Mouse (Mus musculus): ENCODE measurements around the gene Fbxw8. TPM values are rescaled to one million over a fixed set of nuclear protein-coding genes. Genes with fewer than 3 reads are reported as not detected.
A peak's percentile ranks its signal among the peaks of the same experiment; 100 is the strongest.

Gene Fbxw8
- polyA plus RNA-seq, 1 experiment from 2014 or later = 18.0 TPM

DNA sequence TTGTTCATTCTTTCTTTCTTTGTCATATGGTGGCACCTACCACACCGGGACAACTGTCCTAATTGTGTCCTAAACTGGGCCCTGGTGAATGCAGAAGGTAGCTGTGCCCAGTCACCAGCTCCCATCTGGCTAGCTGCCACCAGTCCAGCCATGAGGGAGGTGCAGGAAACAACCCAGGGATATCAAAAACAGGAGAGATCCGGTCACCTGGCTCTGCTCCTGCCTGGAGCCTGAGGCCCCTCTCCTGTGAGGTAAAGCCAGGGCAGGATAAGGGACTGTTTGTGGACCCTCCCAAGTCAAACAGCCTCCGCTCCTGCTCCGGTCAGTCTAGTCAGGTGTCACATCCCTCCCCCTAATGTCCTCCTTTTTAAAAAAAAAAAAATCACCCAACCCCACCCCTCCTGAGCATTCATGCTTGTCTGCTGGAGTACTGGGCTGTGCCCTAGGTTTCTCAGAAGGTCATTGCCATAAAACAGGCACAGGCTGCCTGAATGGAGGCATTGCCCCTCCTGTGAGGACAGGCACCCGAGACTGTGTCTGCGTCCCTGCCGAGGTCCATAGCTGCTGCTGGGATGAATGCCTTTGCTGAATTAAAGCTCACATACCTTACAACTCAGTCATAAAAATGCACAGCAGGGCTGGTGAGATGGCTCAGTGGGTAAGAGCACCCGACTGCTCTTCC, 103.1 kb downstream of the Fbxw8 start:
- Histone ChIP-seq H3K4me1 (peaks cover 2% of the 10 kb centered on the region), H3K9ac (replicated peaks) (no peak overlapping the region), H3K9me3 (replicated peaks) (no peaks in the 10 kb centered on the region), H3K4me3 (replicated peaks) (no peak overlapping the region), H3K27ac (replicated peaks) (no peak overlapping the region), H3K4me2 (no peak overlapping the region), H3K27me3 (replicated peaks) (no peaks in the 10 kb centered on the region), H3K36me3 (no peaks in the 10 kb centered on the region)
- no peak for ATAC-seq (ENCODE audit: low FRiP score)
- 66% methylated on average over 8 of the region's 8 CpGs for WGBS

DNA sequence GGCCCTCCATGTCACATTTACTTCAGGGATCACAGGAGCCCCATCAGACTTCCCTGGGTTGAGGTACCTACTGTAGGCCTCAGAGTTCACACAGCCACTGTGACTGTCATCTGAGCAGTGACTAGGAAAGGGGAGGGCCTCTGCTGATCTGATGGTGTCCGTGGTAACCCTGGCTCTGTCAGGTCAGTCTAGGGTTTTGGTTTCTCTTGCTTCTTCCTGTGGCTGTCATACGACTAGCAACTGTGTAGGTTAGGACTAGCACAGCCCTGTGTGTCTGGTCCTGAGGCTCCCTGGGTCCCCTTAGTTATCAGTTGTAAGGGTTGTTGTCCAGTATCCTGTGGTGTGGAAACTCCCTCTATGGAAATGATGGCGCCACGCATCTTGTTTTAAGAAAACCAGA, 104.5 kb downstream of the Fbxw8 start:
- no peaks in the 10 kb centered on the region for H3K36me3 ChIP-seq
- no peak for ATAC-seq (ENCODE audit: low FRiP score)
- no peaks in the 10 kb centered on the region for H3K9me3 ChIP-seq (replicated peaks)
- no peaks in the 10 kb centered on the region for H3K4me1 ChIP-seq
- no peak overlapping the region for H3K27ac ChIP-seq (replicated peaks)
- no peak overlapping the region for H3K9ac ChIP-seq (replicated peaks)
- no peak overlapping the region for H3K4me2 ChIP-seq
- H3K4me3 ChIP-seq (replicated peaks) = no peak overlapping the region
- H3K27me3 ChIP-seq (replicated peaks) = no peaks in the 10 kb centered on the region
- WGBS = 81% methylated on average over 4 of the region's 4 CpGs

DNA sequence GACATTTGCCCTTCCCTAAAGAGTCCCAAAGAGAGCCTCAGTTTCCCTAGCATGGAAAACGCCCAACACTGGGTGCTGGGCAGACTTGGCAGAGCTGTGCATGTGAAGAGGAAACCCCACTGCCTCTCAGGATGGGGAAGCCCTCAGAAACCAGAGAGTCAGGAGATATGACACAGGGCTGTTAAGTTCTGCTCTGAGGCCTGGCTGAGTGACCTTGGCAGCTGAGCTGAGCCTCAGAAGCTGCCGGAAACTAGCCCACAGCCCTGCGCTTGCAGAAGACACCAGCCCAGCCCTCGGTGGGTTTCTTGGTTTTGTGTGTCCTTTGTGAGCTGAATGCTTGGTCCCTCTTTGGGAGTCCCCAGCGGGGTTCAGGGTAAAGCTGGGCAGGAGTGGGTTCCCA, 106.3 kb downstream of the Fbxw8 start:
- ATAC-seq (ENCODE audit: low FRiP score) = no peak

DNA sequence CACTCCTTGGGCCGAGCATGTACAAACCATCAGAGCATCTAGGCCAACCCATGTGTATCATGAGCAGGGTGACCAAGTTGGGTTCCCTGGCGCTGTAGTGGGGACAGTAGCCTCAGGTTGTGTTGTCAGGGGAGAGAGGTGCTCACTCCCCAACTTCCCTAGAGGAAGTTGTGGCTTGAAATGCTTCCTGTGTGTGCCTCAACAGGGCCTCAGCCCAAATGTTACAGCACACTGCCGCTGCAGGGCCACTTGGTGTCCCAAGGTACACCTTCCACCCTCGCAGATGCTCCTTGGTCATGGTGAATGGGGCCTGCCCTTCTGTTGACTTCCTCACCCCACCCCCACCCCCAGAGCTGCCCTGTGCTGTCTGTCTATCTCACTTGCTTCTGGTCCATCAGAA, 106.9 kb downstream of the Fbxw8 start:
- no peaks in the 10 kb centered on the region for H3K4me1 ChIP-seq
- WGBS = 86% methylated on average over 4 of the region's 4 CpGs
- H3K36me3 ChIP-seq = no peaks in the 10 kb centered on the region
- no peak overlapping the region for H3K4me3 ChIP-seq (replicated peaks)
- no peaks in the 10 kb centered on the region for H3K9me3 ChIP-seq (replicated peaks)
- no peak overlapping the region for H3K27ac ChIP-seq (replicated peaks)
- no peak for ATAC-seq (ENCODE audit: low FRiP score)
- H3K9ac ChIP-seq (replicated peaks) = no peak overlapping the region
- no peak overlapping the region for H3K4me2 ChIP-seq
- H3K27me3 ChIP-seq (replicated peaks) = no peaks in the 10 kb centered on the region

More for the DNA sequence above, 106.3 kb downstream of the Fbxw8 start:
- no peaks in the 10 kb centered on the region for H3K9me3 ChIP-seq (replicated peaks)
- H3K27me3 ChIP-seq (replicated peaks) = no peaks in the 10 kb centered on the region
- H3K4me1 ChIP-seq = no peaks in the 10 kb centered on the region
- H3K36me3 ChIP-seq = no peaks in the 10 kb centered on the region
- no peak overlapping the region for H3K27ac ChIP-seq (replicated peaks)
- H3K4me2 ChIP-seq = no peak overlapping the region
- H3K9ac ChIP-seq (replicated peaks) = no peak overlapping the region
- 89% methylated on average over 5 of the region's 5 CpGs for WGBS
- H3K4me3 ChIP-seq (replicated peaks) = no peak overlapping the region

DNA sequence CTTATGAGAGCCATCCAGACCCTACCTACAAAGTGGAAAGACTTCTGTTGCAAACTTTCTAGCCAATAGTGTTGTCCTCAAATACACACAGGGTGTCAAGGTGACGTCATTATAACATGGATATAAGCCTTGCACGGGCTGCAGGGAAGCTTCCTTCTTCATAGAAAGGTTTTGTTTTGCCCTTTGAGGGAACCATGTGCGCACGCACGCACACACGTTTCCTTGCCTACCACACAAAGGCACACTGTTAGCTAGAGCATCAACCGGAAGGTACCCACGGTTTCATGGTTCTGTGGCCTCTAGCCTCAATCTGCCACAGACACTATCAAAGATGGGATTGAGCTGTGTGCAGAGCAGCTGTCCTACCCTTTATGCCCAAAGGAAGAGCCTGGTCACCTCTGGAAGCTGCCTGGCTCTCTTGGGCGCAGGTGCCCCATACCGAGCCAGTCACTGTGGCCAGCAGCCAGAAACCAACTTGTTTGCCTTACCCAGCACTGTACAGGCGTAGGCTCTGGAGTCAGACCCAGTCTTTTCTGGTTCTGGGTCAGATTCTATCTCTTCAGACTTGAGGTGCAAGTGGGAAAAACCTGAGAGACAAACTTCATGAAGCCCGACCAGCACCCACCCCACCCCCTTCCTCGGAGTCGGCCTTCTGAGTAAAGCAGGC, 108.0 kb downstream of the Fbxw8 start:
- Histone ChIP-seq H3K9me3 (replicated peaks) (no peaks in the 10 kb centered on the region), H3K9ac (replicated peaks) (no peak overlapping the region), H3K4me1 (no peaks in the 10 kb centered on the region), H3K4me3 (replicated peaks) (no peak overlapping the region), H3K36me3 (no peaks in the 10 kb centered on the region), H3K27ac (replicated peaks) (no peak overlapping the region), H3K27me3 (replicated peaks) (no peaks in the 10 kb centered on the region), H3K4me2 (no peak overlapping the region)
- 89% methylated on average over 14 of the region's 14 CpGs for WGBS
- no peak for ATAC-seq (ENCODE audit: low FRiP score)

DNA sequence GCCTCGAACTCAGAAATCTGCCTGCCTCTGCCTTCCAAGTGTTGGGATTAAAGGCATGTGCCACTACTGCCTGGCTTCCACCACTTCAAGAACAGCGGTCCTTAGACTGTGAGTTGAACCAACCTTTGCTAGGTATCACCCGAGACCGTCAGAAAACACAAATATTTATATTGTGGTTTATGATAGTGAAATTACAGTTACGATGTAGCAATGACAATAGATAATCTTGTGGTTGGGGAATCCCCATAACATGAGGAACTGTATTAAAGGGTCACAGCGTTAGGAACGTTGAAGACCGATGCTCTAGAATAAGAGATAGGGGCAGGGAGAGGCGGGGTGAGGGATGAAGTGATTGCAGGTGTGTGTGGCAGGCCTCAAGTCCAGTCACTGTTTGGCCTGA, 109.9 kb downstream of the Fbxw8 start:
- Histone ChIP-seq H3K4me1 (no peaks in the 10 kb centered on the region), H3K27ac (replicated peaks) (no peak overlapping the region), H3K4me2 (no peak overlapping the region), H3K27me3 (replicated peaks) (no peaks in the 10 kb centered on the region), H3K9ac (replicated peaks) (no peak overlapping the region), H3K4me3 (replicated peaks) (no peak overlapping the region), H3K9me3 (replicated peaks) (no peaks in the 10 kb centered on the region), H3K36me3 (no peaks in the 10 kb centered on the region)
- 96% methylated on average over 9 of the region's 9 CpGs for WGBS
- no peak for ATAC-seq (ENCODE audit: low FRiP score)

DNA sequence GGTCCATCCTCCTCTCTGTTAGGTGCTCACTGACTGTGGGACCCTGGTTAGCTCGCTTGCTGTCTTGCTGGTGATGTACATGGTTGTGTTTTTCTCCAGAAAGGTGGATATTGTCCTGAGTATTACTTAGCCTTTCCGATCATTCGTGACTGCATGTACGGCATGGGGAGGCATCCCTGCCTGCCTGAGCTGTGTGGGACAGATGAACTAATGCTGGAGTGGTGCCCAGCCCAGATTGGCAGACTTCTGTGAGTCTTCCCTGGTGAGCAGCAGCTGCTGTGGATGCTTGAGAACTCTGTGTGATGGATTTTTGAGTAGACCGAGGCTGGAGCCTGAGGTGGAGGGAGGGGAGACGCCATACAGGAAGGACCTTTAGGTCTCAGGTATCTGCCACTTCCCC, 110.4 kb downstream of the Fbxw8 start:
- ATAC-seq (ENCODE audit: low FRiP score) = no peak
- Histone ChIP-seq H3K4me1 (no peaks in the 10 kb centered on the region), H3K9me3 (replicated peaks) (no peaks in the 10 kb centered on the region), H3K9ac (replicated peaks) (no peak overlapping the region), H3K27ac (replicated peaks) (no peak overlapping the region), H3K36me3 (no peaks in the 10 kb centered on the region), H3K4me3 (replicated peaks) (no peak overlapping the region), H3K27me3 (replicated peaks) (no peaks in the 10 kb centered on the region), H3K4me2 (no peak overlapping the region)
- WGBS = 70% methylated on average over 6 of the region's 6 CpGs

DNA sequence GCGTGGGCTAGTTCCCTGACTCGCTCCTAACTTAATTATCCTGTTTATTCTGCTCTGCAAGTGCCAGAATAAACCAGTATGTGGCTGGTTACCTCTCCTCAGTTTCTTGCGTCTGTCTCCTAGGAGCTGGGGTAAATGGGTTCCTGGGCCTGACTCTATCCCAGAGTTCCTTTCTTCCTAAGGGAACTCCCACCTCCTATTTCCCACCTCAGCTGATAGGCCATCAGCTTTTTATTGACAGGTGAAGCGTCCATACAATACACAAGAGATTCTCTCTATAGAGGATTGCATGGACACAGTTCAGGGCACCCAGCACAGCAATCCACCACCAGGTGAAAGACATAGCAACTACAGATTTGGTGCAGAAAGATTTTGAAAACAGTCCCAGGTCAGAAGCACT, 111.5 kb downstream of the Fbxw8 start:
- ATAC-seq (ENCODE audit: low FRiP score) = no peak
- Histone ChIP-seq H3K27me3 (replicated peaks) (no peaks in the 10 kb centered on the region), H3K9me3 (replicated peaks) (no peaks in the 10 kb centered on the region), H3K9ac (replicated peaks) (no peak overlapping the region), H3K4me2 (no peak overlapping the region), H3K4me1 (peaks cover 6% of the 10 kb centered on the region), H3K4me3 (replicated peaks) (no peak overlapping the region), H3K27ac (replicated peaks) (no peak overlapping the region), H3K36me3 (no peaks in the 10 kb centered on the region)
- 83% methylated on average over 4 of the region's 4 CpGs for WGBS

DNA sequence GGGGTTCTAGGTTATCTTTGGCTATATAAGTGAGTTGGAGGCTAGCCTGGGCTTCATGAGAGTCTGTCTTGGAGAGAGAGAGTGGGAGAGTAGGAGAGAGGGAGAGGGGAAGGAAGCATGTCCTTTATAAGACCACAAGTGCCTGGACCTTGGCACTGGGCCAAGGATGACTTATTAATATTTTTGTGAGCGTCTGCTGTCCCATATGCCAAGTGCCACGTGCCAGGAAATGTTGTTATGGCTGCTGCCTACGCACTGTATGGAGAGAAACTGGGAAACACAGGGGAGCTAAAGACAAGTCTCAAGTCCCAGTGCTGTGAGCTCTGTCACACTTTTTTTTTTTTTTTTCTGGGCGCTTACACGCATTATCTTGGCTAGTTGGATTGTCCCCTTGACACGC, 112.7 kb downstream of the Fbxw8 start:
- no peaks in the 10 kb centered on the region for H3K27me3 ChIP-seq (replicated peaks)
- WGBS = 81% methylated on average over 6 of the region's 6 CpGs

DNA sequence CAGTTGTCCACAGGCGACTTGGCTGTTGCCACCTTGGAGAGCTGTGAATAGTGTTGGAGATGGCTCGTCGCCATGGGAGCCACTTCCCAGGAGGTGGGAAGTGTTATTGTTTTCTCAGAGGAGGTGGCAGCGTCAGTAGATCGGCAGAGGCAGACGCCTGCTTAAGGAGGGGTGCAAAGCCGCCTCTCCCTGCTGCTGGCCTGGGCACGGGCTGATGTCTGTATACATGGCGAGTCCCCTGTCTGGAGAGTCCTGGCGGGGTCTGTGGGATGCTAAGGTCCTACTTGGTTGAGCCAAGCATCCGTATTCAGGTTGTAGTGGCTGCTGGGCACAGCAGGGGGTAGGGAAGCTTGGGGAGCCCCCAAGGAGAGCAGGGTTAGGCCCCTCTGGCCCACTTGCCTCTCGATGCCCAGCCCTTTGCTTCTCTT, 116.0 kb downstream of the Fbxw8 start:
- WGBS = 41% methylated on average over 12 of the region's 12 CpGs
- no peak overlapping the region for H3K4me2 ChIP-seq

More for the DNA sequence above, 112.7 kb downstream of the Fbxw8 start:
- Histone ChIP-seq H3K9me3 (replicated peaks) (no peaks in the 10 kb centered on the region), H3K4me3 (replicated peaks) (no peak overlapping the region), H3K4me2 (no peak overlapping the region), H3K36me3 (no peaks in the 10 kb centered on the region), H3K27ac (replicated peaks) (no peak overlapping the region), H3K9ac (replicated peaks) (no peak overlapping the region), H3K4me1 (peaks cover 12% of the 10 kb centered on the region)
- ATAC-seq (ENCODE audit: low FRiP score) = no peak

DNA sequence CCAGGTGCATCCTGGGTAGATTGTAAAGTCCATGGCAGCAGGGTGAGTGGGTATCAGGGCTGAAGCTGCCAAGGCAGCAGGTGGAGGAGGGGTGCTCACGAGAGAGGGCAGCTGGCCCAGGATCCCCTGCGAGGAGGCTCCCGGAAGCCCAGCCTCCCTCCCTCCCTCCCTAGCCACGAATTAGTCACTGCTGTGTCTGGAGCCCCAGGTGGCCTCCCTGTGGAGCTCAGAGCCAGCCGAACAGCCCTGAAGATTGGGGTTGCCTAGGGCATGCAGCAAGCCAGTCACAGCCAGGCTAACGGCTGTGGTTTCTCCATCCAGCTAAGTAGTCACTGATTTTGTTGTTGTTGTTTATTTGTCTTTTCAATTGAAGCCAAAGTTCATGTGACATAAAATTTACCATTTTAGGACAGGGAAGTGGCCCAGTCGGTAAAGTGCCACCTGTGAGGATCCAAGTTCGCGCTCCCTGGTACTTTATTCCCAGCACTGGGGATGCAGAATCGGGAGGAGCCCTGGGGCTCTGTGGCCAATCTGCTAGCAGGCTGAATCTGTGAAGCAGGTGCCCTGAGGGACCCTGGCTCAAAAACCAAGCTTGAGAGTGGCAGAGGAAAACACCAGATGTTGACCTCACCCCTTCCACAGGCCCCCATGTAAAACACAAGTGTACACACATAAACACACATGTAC, 117.3 kb downstream of the Fbxw8 start:
- no peaks in the 10 kb centered on the region for H3K9me3 ChIP-seq (replicated peaks)
- peak overlapping the region; percentile 9 for H3K4me2 ChIP-seq
- ATAC-seq (ENCODE audit: low FRiP score) = peak; percentile 55; the same call in 1 of the 2 replicates
- no peaks in the 10 kb centered on the region for H3K27me3 ChIP-seq (replicated peaks)
- 0 out of 2 replicates have a peak overlapping the region, but pooled peaks have one; percentile 45 for H3K27ac ChIP-seq (replicated peaks)
- H3K36me3 ChIP-seq = no peaks in the 10 kb centered on the region
- no peak overlapping the region for H3K4me3 ChIP-seq (replicated peaks)
- peaks cover 18% of the 10 kb centered on the region for H3K4me1 ChIP-seq
- no peak overlapping the region for H3K9ac ChIP-seq (replicated peaks)
- WGBS = 9% methylated on average over 10 of the region's 10 CpGs

More for the DNA sequence above, 116.0 kb downstream of the Fbxw8 start:
- Histone ChIP-seq H3K4me1 (peaks cover 18% of the 10 kb centered on the region), H3K36me3 (no peaks in the 10 kb centered on the region), H3K27ac (replicated peaks) (no peak overlapping the region), H3K9ac (replicated peaks) (no peak overlapping the region), H3K27me3 (replicated peaks) (no peaks in the 10 kb centered on the region), H3K9me3 (replicated peaks) (no peaks in the 10 kb centered on the region), H3K4me3 (replicated peaks) (no peak overlapping the region)
- no peak for ATAC-seq (ENCODE audit: low FRiP score)

Measured in neural tube, embryonic 15.5 days (tissue).